ENCODE assay signal across 27 mouse cellular contexts in genomic region chr2:115836034-115836433, GRCm38 (mm10).
A peak's percentile ranks its signal among the peaks of the same experiment; 100 is the strongest.
DNase-seq lines count a peak whose midpoint lies in the region; ATAC-seq and TF ChIP-seq lines count a peak whose summit lies in the region.
"Had no signal": no experiment of that assay in that cellular context is flagged by ENCODE, and none has a peak within 500 bp of the region (broad histone marks: within the 10 kb centered on the region; RNA-seq: fewer than 3 reads in every experiment).

No protein-coding gene starts in this region.

- H3K27me3 ChIP-seq in lung, embryonic 14.5 days (ENCODE audit: insufficient read depth, low read length), result no peaks in the 10 kb centered on the region
- no peaks in the 10 kb centered on the region for H3K27me3 ChIP-seq in heart, embryonic 12.5 days (replicated peaks)
- H3K27me3 ChIP-seq: embryonic facial prominence, embryonic 15.5 days; heart, embryonic 15.5 days; Patski had no signal

- WGBS in lung, embryonic 14.5 days, result 79% methylated on average over 2 of the region's 2 CpGs
- 75% methylated on average over 2 of the region's 2 CpGs for WGBS in lung, adult 2 months
- 69% methylated on average over 2 of the region's 2 CpGs for WGBS in heart, embryonic 12.5 days

- H3K4me3 ChIP-seq in lung, embryonic 14.5 days (ENCODE audit: low read depth, low read length), result no peak overlapping the region
- no peak overlapping the region for H3K4me3 ChIP-seq in lung, adult 2 months (replicated peaks; ENCODE audit: extremely low read depth, low read depth, low read length)
- no peak overlapping the region for H3K4me3 ChIP-seq in heart, embryonic 12.5 days
- H3K4me3 ChIP-seq: embryonic facial prominence, embryonic 15.5 days; erythroblast, embryonic 14.5 days; forebrain, embryonic 10.5 days; heart, embryonic 10.5 days; heart, embryonic 15.5 days had no signal

- TF ChIP-seq CTCF in lung, embryonic 14.5 days (IDR thresholded peaks at IDR 0.05; ENCODE audit: low read depth), result no peak
- no peak for TF ChIP-seq CTCF in lung, adult 2 months (IDR thresholded peaks at IDR 0.05; ENCODE audit: insufficient read depth, low read length)
- TF ChIP-seq CTCF in brain, embryonic 14.5 days (IDR thresholded peaks at IDR 0.05; ENCODE audit: borderline replicate concordance, extremely low read depth, insufficient read depth, insufficient read length), result no peak

- DNase-seq in lung, embryonic 14.5 days, result peak; percentile 11
- DNase-seq in lung, adult 2 months, result no peak
- peak; percentile 11 for DNase-seq in 3T3-L1 (ENCODE audit: low read depth, low spot score)
- DNase-seq in MN1 (ENCODE audit: low spot score), result peak; percentile 80
- peak; percentile 77 for DNase-seq in brain, embryonic 14.5 days (ENCODE audit: low read depth)
- DNase-seq in spleen, postnatal 10 days (ENCODE audit: low spot score in 2 of 2), result no peak
- DNase-seq: adrenal gland, adult 8-10 months; adrenal gland, postnatal 36 days; B cell, adult 2 months; cerebellum, adult 11-12 months; cerebellum, adult 9-10 months; cerebellum, postnatal 36 days; gastrocnemius, postnatal 10 days; heart, adult 18-20 months; kidney, adult 11 months had no signal

- no peak overlapping the region for H3K9ac ChIP-seq in lung, embryonic 14.5 days
- H3K9ac ChIP-seq in heart, embryonic 12.5 days, result no peak overlapping the region
- H3K9ac ChIP-seq: embryonic facial prominence, embryonic 15.5 days; heart, embryonic 15.5 days had no signal

- no peak for TF ChIP-seq POLR2A in lung, adult 2 months (IDR thresholded peaks at IDR 0.05; ENCODE audit: borderline replicate concordance, extremely low read depth, low read depth, low read length)
- no peak for TF ChIP-seq POLR2A in brain, embryonic 14.5 days (IDR thresholded peaks at IDR 0.05; ENCODE audit: borderline replicate concordance, extremely low read depth, insufficient read depth, insufficient read length, poor library complexity, severe bottlenecking)

- no peak overlapping the region for H3K4me2 ChIP-seq in lung, embryonic 14.5 days
- no peak overlapping the region for H3K4me2 ChIP-seq in heart, embryonic 12.5 days
- H3K4me2 ChIP-seq: embryonic facial prominence, embryonic 15.5 days; heart, embryonic 15.5 days had no signal

- no peaks in the 10 kb centered on the region for H3K36me3 ChIP-seq in lung, embryonic 14.5 days (ENCODE audit: insufficient read depth)
- no peaks in the 10 kb centered on the region for H3K36me3 ChIP-seq in heart, embryonic 12.5 days
- H3K36me3 ChIP-seq: embryonic facial prominence, embryonic 15.5 days; forebrain, embryonic 10.5 days; G1E; heart, embryonic 10.5 days; heart, embryonic 15.5 days had no signal

- H3K27ac ChIP-seq in lung, embryonic 14.5 days (ENCODE audit: low read depth), result no peak overlapping the region
- no peak overlapping the region for H3K27ac ChIP-seq in heart, embryonic 12.5 days (ENCODE audit: poor library complexity, severe bottlenecking)
- H3K27ac ChIP-seq: embryonic facial prominence, embryonic 15.5 days; forebrain, embryonic 10.5 days; heart, embryonic 10.5 days; heart, embryonic 15.5 days had no signal

- ATAC-seq in lung, embryonic 14.5 days (ENCODE audit: insufficient read depth), result no peak
- no peak for ATAC-seq in heart, embryonic 12.5 days (ENCODE audit: insufficient number of reproducible peaks, low FRiP score)
- ATAC-seq: activated CD4-positive, CD25-positive, alpha-beta regulatory T cell, adult 4 months; CD4-positive, CD25-positive, alpha-beta regulatory T cell, adult 4 months; forebrain, embryonic 16.5 days; hindbrain, embryonic 16.5 days; Patski had no signal

- no peaks in the 10 kb centered on the region for H3K9me3 ChIP-seq in lung, embryonic 14.5 days (ENCODE audit: low read depth, low read length)
- peaks cover 4% of the 10 kb centered on the region; the same call in 1 of the 2 replicates for H3K9me3 ChIP-seq in heart, embryonic 12.5 days (replicated peaks)
- H3K9me3 ChIP-seq: forebrain, embryonic 10.5 days; G1E; heart, embryonic 10.5 days; heart, embryonic 15.5 days had no signal

- H3K4me1 ChIP-seq in lung, embryonic 14.5 days (ENCODE audit: insufficient read depth), result no peaks in the 10 kb centered on the region
- H3K4me1 ChIP-seq in lung, adult 2 months (ENCODE audit: control insufficient read depth, insufficient read depth, low read length), result no peaks in the 10 kb centered on the region
- H3K4me1 ChIP-seq in heart, embryonic 12.5 days (replicated peaks), result no peaks in the 10 kb centered on the region
- H3K4me1 ChIP-seq: embryonic facial prominence, embryonic 15.5 days; forebrain, embryonic 10.5 days; heart, embryonic 10.5 days; heart, embryonic 15.5 days had no signal

Comparison
In these comparisons a context has a peak if more than half of its experiments do, and no peak if none do; other contexts are left out.
1. DNase-seq: peak in lung, embryonic 14.5 days (single experiment), 3T3-L1 (single experiment), MN1 (single experiment) and brain, embryonic 14.5 days (single experiment); none in lung, adult 2 months (single experiment) and spleen, postnatal 10 days (0 of 2).